Mouse (Mus musculus): ENCODE data around the gene Esam.
A peak's percentile ranks its signal among the peaks of the same experiment; 100 is the strongest.

Gene Esam

DNA sequence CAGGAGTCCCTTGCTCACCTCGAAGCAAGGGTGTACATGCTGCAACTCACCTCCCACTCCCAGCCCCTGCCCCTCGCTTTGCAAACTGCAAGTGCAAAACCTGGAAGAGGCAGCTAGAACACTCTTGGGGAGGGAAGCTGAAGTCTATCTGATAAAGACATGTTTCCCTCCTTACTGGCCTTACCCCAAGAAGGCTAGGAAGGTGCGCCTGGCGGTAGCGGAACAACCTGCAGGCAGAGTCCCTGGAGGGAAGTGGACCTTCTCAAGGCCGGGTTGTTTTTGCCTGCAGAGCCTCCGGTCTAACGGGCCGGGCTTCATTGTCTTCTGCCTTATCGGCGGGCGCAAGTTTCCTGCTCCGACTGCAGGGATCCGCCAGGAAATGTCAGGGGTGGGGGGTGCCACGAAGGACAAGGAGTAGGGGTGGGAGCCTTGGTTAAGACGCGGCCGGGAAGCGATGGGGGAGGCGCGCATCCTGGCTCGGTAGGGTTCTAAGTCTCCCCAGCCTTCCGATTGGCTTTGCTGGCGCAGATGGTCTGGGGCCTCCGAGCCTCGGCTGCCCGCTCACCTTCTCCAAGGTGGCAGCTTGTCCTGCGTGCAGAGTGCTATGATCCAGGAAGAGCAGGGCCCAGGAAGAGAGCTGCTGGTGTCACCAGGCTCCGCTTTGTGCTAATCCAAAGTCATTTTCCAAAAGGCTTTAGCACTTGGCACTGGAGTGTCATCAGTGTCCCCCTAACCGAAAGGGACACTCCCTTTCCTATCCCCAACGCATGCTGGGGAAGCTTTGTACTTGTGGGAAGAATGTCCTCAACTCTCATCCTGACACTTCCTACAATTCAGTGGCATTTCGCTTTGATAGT is 2.4 kb downstream of the Esam start:
- DNase-seq (ENCODE audit: low read depth, low spot score): no peak

DNA sequence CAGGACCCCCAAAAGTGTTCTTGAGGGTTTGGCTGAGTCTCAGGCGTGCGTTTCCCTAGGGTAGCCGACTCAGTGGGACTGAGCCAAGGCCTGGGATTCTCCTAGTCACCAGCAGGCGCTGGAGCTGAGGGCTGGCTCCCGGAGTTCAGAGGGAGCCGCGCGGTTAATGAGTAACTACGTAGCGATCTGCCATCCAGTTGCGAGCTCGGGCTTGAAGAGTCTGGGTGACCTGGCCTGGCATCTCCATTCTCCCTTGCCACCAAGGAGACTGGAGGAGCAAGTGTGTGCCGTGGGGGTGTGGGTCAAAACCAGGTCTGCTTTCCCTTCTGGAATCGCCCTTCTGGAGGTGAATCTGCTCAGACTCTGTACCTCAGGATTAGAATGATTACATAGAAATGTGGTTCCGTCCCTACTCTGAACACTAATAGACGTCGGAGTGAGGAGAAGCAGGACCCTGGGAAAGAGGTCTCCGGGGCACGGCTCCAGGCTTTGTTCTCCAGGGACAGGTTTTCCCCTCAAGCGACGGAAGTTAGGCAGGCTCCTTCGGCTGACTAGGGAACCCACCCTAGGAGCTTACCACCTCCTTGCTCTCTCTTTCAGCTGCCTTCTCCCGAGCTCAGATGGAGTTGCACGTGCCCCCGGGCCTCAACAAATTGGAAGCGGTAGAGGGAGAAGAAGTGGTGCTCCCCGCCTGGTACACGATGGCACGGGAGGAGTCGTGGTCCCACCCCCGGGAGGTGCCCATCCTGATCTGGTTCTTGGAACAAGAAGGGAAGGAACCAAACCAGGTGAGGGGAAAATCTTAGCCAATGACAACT is 3.2 kb downstream of the Esam start:
- DNase-seq (ENCODE audit: low read depth, low spot score): no peak

DNA sequence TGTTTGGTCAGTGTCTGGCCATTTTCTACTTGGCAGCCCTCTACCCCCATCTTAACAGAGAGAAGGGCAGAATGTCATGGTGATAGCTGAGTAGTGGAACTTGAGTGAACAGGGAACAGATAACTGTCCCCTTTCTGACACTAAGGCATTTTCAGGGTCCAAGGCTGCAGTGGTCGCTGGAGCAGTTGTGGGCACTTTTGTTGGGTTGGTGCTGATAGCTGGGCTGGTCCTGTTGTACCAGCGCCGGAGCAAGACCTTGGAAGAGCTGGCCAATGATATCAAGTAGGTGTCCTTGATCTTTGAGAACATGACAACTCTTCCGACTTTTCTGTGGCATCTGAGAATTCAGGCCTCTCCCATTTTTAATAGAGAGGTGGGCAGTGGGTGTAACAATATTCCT is 9.0 kb downstream of the Esam start:
- DNase-seq (ENCODE audit: low read depth, low spot score): no peak

DNA sequence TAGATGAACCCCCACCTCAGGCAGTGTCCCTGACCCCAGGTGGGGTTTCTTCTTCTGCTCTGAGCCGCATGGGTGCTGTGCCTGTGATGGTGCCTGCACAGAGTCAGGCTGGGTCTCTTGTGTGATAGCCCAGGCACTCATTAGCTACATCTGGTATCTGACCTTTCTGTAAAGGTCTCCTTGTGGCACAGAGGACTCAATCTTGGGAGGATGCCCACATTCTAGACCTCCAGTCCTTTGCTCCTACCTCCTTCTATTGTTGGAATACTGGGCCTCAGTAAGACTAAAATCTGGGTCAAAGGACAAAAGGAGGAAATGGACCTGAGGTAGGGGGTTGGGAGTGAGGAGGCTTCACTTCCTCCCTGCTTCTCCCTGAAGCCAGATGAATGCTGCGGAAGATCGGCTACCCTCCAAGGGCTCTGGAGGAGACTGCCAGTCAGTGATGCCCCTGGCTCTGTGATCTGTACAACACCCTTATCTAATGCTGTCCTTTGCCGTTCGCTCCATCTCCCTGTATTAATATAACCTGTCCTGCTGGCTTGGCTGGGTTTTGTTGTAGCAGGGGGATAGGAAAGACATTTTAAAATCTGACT is 9.9 kb downstream of the Esam start:
- no peak for DNase-seq (ENCODE audit: low read depth, low spot score)

DNA sequence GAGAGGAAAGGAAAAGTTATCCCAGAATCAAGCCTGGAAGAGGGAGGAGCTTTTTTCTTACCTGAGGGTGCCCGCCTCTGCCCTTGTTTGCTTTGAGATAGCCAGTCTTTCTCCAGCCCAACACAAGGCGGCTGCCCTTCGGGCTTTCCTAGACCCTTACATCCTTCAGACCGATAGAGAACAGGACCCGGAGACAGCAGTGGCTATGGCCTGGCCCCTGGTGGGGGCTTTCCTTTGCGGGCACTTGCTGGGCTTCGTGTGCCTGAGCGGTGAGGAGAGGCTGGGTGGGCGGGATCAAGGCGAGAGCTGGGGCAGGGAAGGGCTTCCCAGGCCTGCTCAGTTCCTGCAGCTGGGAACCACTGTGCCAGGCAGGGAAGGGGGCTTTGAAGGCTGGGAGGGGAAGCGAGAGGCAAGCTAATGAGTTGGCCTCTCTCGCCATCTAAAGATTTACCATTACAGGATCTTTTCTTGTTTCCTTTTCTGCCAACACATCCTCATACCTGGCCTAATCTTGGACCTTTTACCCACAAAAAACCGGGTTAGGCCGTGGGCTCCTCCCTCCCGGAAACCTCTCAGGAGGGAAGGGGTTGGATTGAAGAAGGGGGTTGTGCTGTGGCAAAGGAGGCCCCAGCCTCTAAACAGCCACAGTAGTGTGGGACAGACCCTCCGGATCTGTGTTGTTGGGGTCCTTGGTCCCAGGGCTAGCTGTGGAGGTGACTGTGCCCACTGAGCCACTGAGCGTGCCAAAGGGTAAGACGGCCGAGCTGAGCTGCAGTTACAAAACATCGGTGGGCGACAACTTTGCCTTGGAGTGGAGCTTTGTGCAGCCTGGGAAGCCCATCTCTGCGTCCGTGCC is 11.5 kb downstream of the Esam start, which contains the start of gene Vsig2:
TSS of gene Vsig2 (plus strand) at position 86 of the 856 bp plus-strand sequence.
- no peak for DNase-seq (ENCODE audit: low read depth, low spot score)

DNA sequence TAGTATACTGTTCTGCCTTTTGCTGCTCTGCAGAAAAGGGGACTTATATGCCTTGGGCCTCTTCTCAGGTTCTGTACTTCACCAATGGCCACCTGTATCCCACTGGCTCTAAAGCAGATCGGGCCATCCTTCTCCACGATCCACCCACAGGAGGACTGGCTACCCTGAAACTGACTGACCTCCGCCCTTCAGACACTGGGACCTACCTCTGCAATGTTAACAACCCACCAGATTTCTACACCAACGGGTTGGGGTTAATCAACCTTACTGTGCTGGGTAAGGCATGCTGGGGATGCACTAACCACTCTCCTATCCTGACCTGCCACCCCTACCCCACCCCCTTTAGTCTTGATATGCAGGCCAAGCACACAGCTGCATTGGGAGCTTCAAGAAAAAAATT is 12.3 kb downstream of the Esam start:
- no peak for DNase-seq (ENCODE audit: low read depth, low spot score)

DNA sequence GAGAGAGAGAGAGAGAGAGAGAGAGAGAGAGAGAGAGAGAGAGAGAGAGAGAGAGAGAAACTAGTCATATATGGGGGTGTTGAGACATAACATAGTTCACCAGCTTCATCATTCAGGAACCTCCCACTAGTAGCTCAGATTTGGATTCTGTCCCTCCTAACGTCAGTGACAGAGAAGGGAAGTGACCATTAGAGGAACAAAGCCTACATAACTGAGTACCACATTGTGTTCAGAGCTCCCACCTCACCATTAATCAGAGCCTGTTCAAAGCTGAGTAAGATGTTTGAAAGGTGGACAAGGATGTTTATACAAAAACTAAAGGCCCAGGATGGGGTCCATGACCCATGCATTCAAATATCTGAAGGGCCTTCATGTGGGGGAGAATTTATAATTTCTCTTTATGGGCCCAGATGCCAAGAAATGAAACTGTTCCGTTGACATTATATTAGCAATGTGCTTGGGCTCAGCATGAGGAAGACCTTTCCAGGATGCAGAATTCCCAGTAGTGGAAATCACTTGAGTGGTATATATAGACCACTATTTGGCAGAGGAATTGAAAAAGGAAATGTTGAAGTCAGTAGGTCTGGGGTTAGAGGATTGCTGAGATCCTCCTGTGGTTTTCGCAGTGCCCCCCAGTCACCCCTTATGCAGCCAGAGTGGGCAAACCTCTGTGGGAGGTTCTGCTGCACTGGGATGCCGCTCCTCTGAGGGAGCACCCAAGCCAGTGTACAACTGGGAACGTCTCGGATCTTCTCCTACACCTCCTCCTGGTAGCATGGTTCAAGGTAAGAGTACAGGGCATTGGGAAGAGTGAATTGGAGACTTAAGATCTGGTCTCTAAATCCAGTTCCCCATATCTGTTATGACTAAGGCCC is 13.1 kb downstream of the Esam start:
- DNase-seq (ENCODE audit: low read depth, low spot score): no peak

DNA sequence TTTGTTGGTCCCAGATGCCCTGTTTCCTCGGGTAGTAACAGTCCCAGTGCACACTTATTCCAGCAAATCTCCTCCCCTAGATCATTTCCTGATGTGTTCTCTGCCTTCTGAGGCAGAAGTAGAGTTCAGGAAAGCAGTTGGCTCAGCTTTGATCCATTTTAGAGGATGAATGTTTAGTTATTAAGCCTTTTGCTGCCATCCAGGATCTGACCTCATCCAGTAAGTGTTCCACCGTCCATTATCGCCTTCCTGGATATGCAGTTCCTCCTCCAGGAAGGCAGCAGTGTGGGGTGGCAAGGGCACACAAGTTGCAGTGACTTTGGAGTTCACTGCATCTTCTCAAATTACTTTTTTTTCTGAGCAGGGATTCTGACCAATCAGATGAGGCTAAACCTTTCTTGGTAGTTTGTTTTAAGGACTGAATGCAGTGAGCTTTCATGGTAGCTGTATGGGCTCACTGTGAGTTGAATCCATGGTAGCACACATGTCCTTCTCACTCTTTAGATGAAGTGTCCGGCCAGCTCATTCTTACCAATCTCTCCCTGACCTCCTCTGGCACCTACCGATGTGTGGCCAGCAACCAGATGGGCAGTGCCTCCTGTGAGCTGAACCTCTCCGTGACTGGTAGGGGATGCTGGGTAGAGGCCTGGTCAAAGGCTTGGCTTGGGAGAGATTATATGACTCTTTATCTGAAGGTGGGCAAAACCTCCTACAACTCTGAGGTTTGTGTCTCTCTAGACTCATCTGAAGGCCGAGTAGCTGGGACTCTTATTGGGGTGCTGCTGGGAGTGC is 14.2 kb downstream of the Esam start:
- DNase-seq (ENCODE audit: low read depth, low spot score): no peak

DNA sequence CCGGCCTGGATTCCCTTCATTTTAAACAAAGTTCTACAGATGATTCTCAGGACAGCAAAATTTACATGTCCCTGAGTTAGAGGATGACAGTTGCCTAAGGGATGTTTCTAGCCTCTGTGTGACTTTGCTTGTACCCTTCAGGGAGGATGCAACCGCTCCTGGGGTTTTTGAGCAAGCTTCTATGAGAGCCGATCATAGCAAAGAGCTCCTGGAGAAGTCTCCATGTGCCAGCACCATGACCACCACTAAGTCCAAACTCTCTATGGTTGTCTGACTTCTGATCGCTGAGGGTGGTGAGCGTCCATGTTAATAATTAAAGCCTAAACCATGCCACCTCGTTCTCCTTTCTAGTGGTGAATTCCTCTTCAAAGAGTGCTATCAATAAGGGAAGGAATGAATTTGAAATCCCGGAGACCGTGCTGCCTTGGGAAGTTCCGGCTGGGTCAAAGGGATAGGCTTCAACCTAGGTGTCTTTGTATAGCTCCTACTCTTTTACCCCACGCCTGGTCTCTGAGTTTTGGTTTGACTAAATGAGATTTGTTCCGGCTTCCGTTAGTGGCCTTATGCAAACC is 16.1 kb downstream of the Esam start:
- no peak for DNase-seq (ENCODE audit: low read depth, low spot score)

DNA sequence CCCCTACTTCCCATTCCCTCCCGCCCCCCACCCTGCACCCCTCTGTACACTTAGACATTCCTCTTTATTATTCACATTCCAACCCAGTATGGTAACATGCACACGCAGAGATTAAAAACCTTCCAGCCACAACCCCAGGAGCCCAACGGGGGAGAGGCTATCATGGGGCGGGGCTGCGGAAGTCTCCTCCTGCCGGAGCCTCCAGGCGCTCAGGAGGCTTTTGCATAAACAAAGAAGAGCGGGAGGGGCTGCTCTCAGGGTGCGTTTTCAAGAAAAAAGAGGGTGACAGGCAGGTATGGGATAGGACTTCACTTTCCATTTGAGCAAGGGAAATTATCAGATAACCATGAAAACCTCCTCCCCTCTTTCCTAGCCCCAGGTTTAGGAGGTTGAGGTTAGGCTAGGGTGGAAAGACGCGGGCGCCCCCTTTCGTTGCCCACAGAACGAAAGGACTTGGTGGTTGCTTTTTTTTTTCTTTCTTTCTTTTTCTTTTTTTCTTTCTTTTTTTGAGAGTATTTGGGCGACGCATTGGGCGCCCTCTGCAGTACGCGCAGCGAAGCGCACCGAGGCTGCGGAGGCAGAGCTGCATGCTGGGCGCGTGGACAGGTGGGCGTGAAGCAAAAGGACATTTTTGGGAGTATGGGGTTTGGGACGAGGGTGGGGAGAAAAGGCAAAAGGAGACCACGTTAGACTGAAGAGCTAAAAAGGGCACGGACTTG is 16.7 kb downstream of the Esam start:
- DNase-seq (ENCODE audit: low read depth, low spot score): peak; percentile 77

DNA sequence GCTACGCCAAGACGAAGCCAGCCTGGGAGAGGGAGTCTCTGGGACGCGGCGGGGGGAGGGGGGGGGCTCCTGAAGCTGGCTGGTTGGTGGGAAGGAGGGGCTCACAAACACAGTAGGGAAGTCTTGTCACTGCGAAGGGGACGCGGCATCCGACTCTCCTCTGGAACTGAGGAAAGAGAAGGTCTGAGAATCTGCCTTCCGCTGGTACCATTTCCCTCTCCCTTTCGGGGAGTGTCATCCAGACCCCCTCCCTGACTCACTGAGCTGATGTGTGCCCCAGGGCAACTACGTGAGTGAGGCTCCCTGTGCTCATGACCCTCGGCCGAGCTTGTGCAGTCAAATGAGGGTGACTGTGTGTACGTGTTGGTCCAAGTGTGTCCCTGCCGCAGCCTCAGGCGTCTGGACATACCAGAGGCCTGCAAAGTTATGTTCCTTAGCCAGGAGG is 17.3 kb downstream of the Esam start:
- peak; percentile 11 for DNase-seq (ENCODE audit: low read depth, low spot score)

DNA sequence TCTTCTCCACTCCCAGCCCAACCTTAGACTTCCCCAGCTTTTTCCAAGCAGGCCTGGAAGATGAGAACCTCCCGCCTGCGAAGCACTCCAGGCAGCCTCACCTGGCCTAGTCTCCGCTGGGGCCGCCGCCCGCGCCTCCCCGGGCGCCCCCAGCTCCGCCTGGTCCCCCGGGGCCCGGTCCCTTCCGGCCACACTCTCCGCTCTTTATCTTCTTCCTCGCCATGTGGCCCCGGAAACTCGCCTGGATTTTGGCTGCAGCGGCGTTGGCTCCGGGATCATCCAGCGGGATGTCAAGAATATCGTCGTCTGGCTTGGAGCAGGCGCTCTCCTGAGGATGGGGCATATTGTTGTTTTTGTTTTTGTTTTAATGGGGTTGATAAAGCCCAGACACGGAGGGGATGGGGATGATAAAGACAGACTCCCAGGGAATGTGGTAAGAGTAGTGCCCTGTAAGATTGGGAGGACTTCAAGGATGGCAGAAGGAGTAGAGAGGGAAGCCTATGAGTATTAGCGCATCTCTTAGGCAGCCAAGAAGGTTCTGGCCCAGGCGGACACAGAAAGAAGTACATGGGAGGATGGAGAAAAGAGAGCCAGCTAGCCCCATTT is 18.1 kb downstream of the Esam start:
- DNase-seq (ENCODE audit: low read depth, low spot score): no peak

DNA sequence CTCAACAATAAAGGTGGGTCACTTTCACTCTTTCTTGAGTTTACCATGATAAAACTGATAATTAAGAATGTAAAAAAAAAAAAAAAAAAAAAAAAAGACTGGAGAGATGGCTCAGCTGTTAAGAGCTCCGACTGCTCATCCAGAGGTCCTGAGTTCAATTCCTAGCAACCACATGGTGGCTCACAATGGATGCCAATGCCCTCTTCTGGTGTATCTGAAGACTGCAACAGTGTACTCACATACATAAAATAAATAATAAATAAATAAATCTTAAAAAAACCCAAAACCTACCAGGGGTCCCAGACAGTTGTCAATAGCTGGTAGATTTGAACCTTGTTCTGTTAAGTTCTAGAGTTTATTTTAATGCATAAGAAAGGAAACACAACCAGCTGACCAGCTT is 19.0 kb downstream of the Esam start:
- DNase-seq (ENCODE audit: low read depth, low spot score): peak; percentile 32

DNA sequence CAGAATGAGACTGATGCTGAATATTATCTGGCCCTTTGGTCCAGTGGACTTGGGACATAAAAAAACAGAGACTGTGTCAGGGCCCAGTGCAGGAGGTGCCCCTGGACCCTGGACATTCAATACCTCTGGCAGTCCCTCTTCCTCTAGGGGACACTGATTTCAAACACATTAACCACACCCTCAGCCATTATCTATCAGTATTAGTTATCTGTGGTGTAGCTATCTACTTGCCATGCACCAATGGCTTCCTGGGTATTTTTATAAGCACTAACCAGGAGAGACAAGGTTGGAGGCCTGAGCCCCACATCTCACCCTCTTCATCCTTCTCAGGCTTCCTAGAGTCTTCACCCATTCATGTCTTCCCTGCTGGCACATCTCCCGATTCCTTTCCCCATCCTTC is 22.6 kb downstream of the Esam start:
- DNase-seq (ENCODE audit: low read depth, low spot score): no peak

DNA sequence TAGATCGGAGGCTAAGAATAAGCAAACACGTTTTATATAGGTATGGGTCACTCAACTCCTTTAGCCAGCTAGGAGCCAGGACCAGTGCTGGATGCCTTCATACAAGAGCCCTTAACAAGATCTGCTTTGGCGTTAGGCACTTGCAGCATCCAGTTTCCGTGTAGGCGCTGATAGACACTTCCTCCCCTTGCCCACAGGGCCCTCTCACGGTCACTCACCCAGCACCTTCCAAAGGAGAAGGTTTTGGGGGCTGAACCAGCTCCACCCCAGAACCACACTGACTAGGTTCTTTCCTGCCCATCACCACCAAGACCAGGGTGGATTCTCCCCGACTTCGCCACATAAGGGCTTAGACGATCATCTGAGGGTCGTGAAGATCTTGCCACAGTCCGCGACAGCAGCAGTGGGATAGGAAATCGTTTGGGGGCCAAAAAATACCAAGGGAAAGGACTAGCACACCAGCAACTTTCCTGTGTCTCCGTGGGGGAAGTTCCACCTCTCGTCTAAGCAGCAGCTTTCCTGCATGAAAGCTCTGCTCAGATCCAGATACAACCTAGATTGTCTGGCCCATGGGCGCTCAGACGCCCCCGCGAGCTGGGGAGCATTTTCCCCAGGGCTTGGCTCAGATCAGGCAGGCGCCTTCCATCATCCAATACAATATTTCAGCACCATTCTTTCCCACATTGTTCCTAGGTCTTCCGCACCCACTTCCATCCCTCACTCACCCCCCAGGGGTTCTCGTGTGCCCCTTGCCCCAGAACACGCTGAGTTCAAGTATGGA is 24.1 kb downstream of the Esam start:
- no peak for DNase-seq (ENCODE audit: low read depth, low spot score)

DNA sequence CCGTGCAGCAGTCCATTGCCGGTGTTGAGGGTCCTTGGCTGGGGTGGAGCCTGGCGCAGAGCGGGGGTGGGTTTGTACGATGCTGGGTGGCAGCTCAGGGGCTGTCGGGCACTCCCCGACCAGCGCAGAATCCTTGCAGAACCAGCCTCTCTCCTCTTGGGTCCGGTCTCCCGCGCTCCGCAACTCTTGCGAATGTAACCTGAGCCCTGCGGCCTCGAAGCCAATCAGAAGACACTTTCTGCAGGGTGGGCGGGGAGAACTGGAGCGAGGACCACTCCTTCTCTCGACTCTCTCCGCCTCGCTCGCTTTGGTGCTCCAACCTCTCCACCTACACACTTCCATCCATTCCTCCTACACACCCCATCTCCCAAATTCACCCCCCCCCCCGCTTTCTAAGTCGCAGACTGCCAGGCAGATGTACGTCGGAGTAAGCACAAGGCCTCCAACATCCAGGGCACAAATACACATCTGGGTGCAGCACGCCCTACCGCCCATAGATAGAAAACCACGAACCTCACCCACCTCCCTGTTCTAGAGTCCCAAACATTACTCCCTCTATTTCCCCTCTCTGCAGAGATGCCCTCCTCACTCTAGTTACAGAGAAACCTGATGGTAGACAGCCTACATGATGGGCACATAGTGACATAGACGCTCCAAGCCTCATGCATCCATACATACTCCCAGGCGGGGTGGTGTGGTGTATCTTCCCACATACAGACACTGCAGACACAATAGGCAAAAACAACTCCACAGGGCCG is 24.8 kb downstream of the Esam start, which contains the start of gene Nrgn:
TSS of gene Nrgn (minus strand) at position 369 of the 758 bp plus-strand sequence.
- peak; percentile 64 for DNase-seq (ENCODE audit: low read depth, low spot score)

All from A20 (cell line).